Mouse (Mus musculus) 3134 (cell line): ENCODE results near the gene Olfr1367.

Experiments
- DNase-seq: peaks from one replicate; pipeline ENCODE4 v3.0.0-alpha.2; 2011; ENCODE audit warnings: low spot score; ENCODE audit not compliant: insufficient read length; ENCODE audit errors: extremely low read depth

Gene Olfr1367

GRCm38 (mm10) chr13:21346610-21347009 is at the start of gene Olfr1367:
Olfr1367 (plus strand) TSS chr13:21346910.
- no peak for DNase-seq

- DNase-seq, result no peak
Measured at GRCm38 (mm10) chr13:21298557-21298956, 48.2 kb upstream of the Olfr1367 start.

GRCm38 (mm10) chr13:21304483-21305066 is 42.1 kb upstream of the Olfr1367 start:
- DNase-seq, result no peak

GRCm38 (mm10) chr13:21309788-21310187 is 36.9 kb upstream of the Olfr1367 start:
- no peak for DNase-seq

DNA sequence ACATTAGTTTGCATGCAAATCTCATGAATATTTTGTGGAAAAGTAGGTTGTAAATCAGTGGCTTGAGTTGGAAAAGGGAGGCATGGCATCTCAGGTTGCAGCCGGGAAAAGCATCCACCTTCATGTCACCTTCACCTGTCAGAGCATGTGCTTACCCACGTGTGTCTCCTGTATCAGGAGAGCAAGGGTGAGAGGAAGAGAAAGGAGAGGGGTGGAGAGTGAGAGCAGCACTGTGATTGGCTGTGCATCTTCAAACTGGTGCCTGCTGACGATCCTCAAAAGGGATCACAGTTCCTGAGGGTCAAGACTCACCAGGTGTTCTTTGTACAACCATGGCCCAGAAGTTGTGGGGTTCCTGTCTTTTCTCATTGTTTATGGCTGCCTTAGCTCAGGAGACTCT is 34.8 kb upstream of the Olfr1367 start, which contains the start of gene Gpx6:
Gene Gpx6, plus strand, starts transcription at position 200 of the 400 bp plus-strand sequence.
- DNase-seq, result no peak

DNA sequence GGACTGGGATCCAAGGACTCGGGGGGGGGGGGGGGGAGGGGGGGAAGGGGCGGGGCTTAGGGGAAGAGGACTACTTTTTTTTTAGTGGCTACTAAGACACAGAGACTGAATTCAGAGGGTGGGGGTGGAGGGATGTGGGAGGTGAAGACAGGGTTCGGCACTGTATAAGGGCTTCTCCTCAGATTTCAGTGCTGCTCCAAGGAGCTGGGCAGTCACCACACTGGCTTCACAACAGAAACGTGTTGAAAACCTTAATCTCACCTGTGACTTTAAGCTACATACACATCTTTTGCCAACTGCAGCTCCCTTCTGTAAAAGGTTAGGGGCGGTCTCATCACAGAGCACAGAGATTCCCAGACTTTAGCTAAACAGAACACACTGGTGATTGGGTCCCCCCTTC is 33.9 kb upstream of the Olfr1367 start:
- no peak for DNase-seq

- no peak for DNase-seq
Measured at GRCm38 (mm10) chr13:21313903-21314302, 32.8 kb upstream of the Olfr1367 start.

GRCm38 (mm10) chr13:21320262-21320661 is 26.4 kb upstream of the Olfr1367 start:
- no peak for DNase-seq

GRCm38 (mm10) chr13:21321890-21322494 is 24.7 kb upstream of the Olfr1367 start:
- DNase-seq, result no peak

- no peak for DNase-seq
Measured at GRCm38 (mm10) chr13:21322509-21323375, 24.0 kb upstream of the Olfr1367 start.

DNA sequence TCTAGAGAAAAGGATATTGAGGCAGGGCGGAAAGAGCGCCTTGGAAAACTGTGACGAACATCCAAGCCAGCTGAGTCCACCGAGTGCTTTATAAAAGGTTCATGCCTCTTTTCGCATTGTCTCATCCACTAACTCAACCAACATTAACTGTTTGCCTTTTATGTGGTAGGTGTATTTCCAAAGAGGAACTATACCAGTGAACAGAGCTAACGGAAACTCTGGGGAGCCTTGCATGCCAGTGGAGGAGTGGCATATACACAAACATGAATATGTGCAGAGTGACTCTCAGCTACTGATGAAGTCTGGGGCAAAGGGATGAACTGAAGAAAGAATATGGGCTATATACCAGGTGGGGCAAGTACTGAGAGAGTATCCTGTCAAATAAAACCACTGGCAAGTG is 23.3 kb upstream of the Olfr1367 start:
- DNase-seq, result no peak

GRCm38 (mm10) chr13:21326191-21326590 is 20.5 kb upstream of the Olfr1367 start:
- DNase-seq, result peak; percentile 5

- peak; percentile 70 for DNase-seq
Measured at GRCm38 (mm10) chr13:21326657-21327211, 20.0 kb upstream of the Olfr1367 start.

DNA sequence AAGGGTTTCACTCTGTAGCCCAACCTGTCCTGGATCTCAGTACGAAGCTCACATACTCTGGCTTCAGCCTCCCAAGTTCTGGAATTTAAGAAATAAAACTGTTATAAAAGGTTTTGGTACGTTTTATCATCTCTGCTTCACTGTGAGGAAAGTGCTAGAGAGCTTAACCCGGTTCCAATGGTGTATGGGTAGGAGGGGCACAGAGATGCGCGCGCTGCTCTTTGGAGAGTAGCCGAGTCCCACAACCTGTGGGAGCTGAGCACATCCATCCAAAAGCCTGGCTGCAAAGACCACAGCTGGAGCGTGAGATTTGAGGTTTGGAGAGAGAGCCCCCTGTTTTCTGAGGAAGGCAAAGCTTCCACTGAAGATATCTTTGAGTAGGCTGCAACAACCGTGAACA is 19.3 kb upstream of the Olfr1367 start:
- DNase-seq, result peak; percentile 5

DNA sequence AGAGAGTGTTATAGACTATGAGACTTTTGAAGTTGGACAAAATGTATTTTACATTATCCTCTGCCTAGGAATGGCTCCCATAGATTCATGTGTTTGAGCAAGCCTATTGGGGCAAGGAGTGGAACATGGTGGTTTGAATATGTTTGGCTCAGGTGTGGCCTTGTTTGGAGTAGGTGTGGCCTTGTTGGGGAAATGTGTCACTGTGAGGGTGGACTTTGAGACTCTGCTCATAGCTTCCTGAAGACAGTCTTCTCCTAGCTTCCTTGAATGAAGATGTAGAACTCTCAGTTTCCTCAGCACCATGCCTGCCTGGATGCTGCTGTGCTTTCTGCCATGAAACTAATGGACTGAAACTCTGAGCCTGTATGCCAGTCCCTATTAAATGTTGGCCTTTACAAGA is 3.9 kb downstream of the Olfr1367 start:
- DNase-seq, result no peak

- peak; percentile 90 for DNase-seq
Measured at GRCm38 (mm10) chr13:21362621-21363248, 16.0 kb downstream of the Olfr1367 start, which contains the start of gene Zscan12. Zscan12 (plus strand) TSS chr13:21362820.

GRCm38 (mm10) chr13:21363719-21364118 is 17.0 kb downstream of the Olfr1367 start:
- DNase-seq, result peak; percentile 13

DNA sequence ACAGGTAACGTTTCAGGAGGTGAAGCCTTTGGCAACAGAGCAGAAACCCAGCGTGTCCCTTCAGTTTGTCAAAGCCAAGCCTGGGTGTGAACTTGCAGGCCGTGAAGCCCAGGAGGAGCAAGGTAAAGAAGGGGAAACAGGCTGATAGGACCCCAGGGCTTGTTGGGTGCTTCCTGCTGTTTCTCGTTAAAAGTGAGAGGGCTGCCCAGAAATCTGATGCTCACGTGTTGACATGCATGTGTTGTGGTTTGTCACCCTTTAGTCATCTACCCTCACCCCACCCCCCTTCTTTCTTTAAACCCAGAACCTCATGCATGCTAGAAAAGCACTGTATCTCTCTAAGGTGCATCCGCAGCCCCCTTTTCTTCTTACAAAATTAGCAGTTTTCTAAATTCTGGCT is 19.9 kb downstream of the Olfr1367 start:
- no peak for DNase-seq

DNA sequence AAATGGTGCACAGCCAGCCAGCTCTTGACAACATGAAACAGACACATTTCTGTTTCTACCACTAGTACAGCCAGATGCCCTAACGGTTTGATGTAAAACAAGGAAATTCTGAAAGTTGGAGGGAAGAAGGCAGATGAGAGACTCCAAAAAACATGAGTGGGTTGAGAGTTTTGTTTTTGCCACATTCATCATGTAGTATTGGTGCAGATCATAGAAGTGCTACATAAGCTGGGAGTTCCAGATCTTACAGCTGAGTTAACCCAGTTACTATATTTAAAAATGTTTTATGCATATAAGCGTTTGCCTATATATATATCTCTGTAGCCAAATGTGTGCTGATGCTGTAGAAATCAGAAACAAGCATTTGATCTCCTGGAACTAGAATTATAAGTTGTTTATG is 26.0 kb downstream of the Olfr1367 start:
- DNase-seq, result no peak

DNA sequence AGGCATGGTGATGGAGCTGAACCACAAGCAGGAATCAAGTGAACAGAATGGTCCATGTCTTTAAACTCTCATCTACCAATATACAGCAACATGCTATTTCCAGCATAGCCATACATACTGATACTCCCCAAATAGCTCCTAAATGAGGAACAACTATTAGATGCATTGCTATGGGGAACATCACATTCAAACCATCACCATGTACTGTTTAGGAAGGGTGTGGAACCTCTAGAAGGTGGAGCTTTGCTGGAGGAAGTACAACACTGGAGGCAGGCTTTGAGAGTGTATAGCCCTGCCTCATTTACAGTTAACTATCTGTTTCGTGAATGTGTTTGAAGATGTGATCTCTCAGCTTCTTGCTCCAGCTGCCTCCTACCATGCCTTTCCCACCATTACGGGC is 31.1 kb downstream of the Olfr1367 start:
- no peak for DNase-seq

DNA sequence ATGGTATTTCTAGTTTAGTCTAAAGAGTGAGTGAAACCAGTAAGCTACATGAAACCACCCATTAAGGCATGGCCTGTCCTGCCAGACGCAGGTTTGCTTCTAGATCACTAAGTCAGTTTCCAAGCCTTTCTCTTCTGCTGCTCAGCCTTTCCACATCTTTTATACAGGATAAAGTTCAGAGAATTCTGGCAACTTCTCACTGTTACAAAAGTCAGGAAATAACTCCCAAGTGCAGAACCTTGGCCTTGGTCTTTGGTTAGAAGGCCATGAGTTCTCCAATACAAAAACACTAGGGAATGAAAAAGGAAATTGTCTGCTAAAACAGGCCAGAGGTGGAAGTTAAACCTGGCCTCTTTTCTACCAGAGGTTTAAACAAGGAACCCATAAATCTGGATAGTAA is 48.5 kb downstream of the Olfr1367 start:
- DNase-seq, result no peak
